Mouse (Mus musculus) ES-E14 (cell line): ENCODE results near the gene Tctn1. TPM values are rescaled to one million over a fixed set of nuclear protein-coding genes. Genes with fewer than 3 reads are reported as not detected.

Experiments
- DNase-seq: peaks from one replicate; pipeline ENCODE4 v3.0.0-alpha.2; 2013; ENCODE audit warnings: low read depth, low spot score
- H3K27ac ChIP-seq: 2 replicates; pipeline ENCODE4 v1.5.1; 2012; ENCODE audit warnings: low read depth, mild to moderate bottlenecking, low read length, moderate library complexity, mixed read lengths; ENCODE audit not compliant: poor library complexity, insufficient read depth, severe bottlenecking
- H3K36me3 ChIP-seq: 2 replicates; pipeline ENCODE4 v1.6.1; 2012; ENCODE audit warnings: mild to moderate bottlenecking, low read length, moderate library complexity, mixed read lengths; ENCODE audit not compliant: control insufficient read depth, poor library complexity, insufficient read depth, severe bottlenecking
- H3K4me1 ChIP-seq, 2 experiments: fragments of 150-350 bp in 1 of 2; sonication (generic) in 1 of 2; 2 replicates each; pipeline ENCODE4 v1.6.1; 2012; ENCODE audit warnings: low read length in 2 of 2, mild to moderate bottlenecking in 1 of 2, mixed read lengths in 1 of 2; ENCODE audit not compliant: control insufficient read depth in 2 of 2, insufficient read depth in 2 of 2, poor library complexity in 1 of 2
- H3K4me3 ChIP-seq, 2 experiments: fragments of 150-350 bp in 1 of 2; sonication (generic) in 1 of 2; 2 replicates each; pipeline ENCODE4 v1.5.1; 2012; ENCODE audit warnings: low read length in 2 of 2, low read depth in 1 of 2, mild to moderate bottlenecking in 1 of 2, mixed read lengths in 1 of 2; ENCODE audit not compliant: insufficient read depth in 1 of 2, poor library complexity in 1 of 2, severe bottlenecking in 1 of 2
- H3K9ac ChIP-seq: 2 replicates; pipeline ENCODE4 v1.6.1; 2012; ENCODE audit warnings: low read depth, mild to moderate bottlenecking, low read length, mixed read lengths; ENCODE audit not compliant: poor library complexity, insufficient read depth, severe bottlenecking
- H3K9me3 ChIP-seq: fragments of 150-350 bp; sonication (generic); 2 replicates; pipeline ENCODE4 v1.6.1; 2012; ENCODE audit warnings: low read depth, mild to moderate bottlenecking, low read length; ENCODE audit not compliant: control insufficient read depth, insufficient read depth
- CHD2 ChIP-seq: IDR thresholded peaks from 2 replicates; pipeline ENCODE4 v1.6.1; 2014; ENCODE audit warnings: mild to moderate bottlenecking, low read depth, low read length, inconsistent platforms
- HCFC1 ChIP-seq: IDR thresholded peaks from 2 replicates; pipeline ENCODE4 v1.6.1; 2012; ENCODE audit warnings: low read length, inconsistent platforms, borderline replicate concordance; ENCODE audit not compliant: insufficient read depth
- MAFK ChIP-seq: IDR thresholded peaks from 2 replicates; pipeline ENCODE4 v1.6.1; 2014; ENCODE audit warnings: mild to moderate bottlenecking, low read depth, low read length, inconsistent platforms; ENCODE audit not compliant: insufficient read depth
- ZC3H11A ChIP-seq: IDR thresholded peaks from 2 replicates; pipeline ENCODE4 v1.6.1; 2012; ENCODE audit warnings: low read depth, mild to moderate bottlenecking, inconsistent platforms, low read length, borderline replicate concordance
- ZNF384 ChIP-seq: IDR thresholded peaks from 2 replicates; pipeline ENCODE4 v1.6.1; 2012; ENCODE audit warnings: low read depth, low read length, inconsistent platforms
- in situ Hi-C, 2 experiments: fragments of 600-800 bp; cut with MboI; formaldehyde crosslinking; loops; one replicate each; pipeline ENCODE4 v1.15.1; 2025; ENCODE audit warnings: low sequenced_read_pairs in 2 of 2, inconsistent platforms in 1 of 2; ENCODE audit not compliant: unreplicated experiment in 2 of 2
- total RNA-seq: library from RNA; depleted of rRNA; stranded (reverse); fragments of 300-350 nt; gene quantifications from 2 replicates; pipeline ENCODE4 v1.2.3, GENCODE M21; 2012

Tctn1 gene
- total RNA-seq, 1 experiment = 15.4 TPM

- Histone ChIP-seq H3K9me3 (no peaks in the 10 kb centered on the region), H3K4me1 (peaks cover 9 to 13% of the 10 kb centered on the region in 2 experiments), H3K36me3 (0 out of 2 replicates have a peak, but pooled peaks cover under 1% of the 10 kb centered on the region), H3K4me3 (no peak overlapping the region), H3K27ac (no peak overlapping the region), H3K9ac (no peak overlapping the region)
- DNase-seq = no peak
- no peak for TF ChIP-seq MAFK
- no peak for TF ChIP-seq HCFC1
- TF ChIP-seq ZNF384 = no peak
- TF ChIP-seq ZC3H11A = no peak
- TF ChIP-seq CHD2 = no peak
- in situ Hi-C loops = no loop called here
Observed at GRCm38 (mm10) chr5:122302810-122303745, 38.8 kb upstream of the Tctn1 start.

- Histone ChIP-seq H3K9me3 (no peaks in the 10 kb centered on the region), H3K36me3 (no peaks in the 10 kb centered on the region), H3K4me3 (no peak overlapping the region), H3K9ac (no peak overlapping the region), H3K4me1 (peaks cover 17 to 20% of the 10 kb centered on the region in 2 experiments), H3K27ac (no peak overlapping the region)
- no peak for DNase-seq
- in situ Hi-C loops = no loop called here
- TF ChIP-seq ZNF384 (no peak), HCFC1 (no peak), ZC3H11A (no peak), MAFK (no peak), CHD2 (no peak)
Observed at GRCm38 (mm10) chr5:122300071-122300518, 35.8 kb upstream of the Tctn1 start.

GRCm38 (mm10) chr5:122295113-122295935 lies 31.1 kb upstream of the Tctn1 start:
- no peak for DNase-seq
- Histone ChIP-seq H3K4me1 (peaks cover 14 to 35% of the 10 kb centered on the region in 2 experiments; a peak in 3 of 4 replicates), H3K27ac (no peak overlapping the region), H3K4me3 (no peak overlapping the region), H3K9ac (0 out of 2 replicates have a peak overlapping the region, but pooled peaks have one; percentile 21), H3K9me3 (no peaks in the 10 kb centered on the region), H3K36me3 (no peaks in the 10 kb centered on the region)
- TF ChIP-seq MAFK = peak; percentile 90
- TF ChIP-seq ZNF384 = no peak
- in situ Hi-C loops = no loop called here

- Histone ChIP-seq H3K9ac (no peak overlapping the region), H3K4me1 (peaks cover 14 to 30% of the 10 kb centered on the region in 2 experiments; a peak in 3 of 4 replicates), H3K36me3 (no peaks in the 10 kb centered on the region), H3K27ac (peak overlapping the region; percentile 53; the same call in 1 of the 2 replicates), H3K9me3 (no peaks in the 10 kb centered on the region), H3K4me3 (no peak overlapping the region)
- TF ChIP-seq MAFK = 0 out of 2 replicates have a peak, but pooled peaks have one; percentile 12
- TF ChIP-seq ZNF384 = no peak
- DNase-seq = no peak
- in situ Hi-C loops = no loop called here
Observed at GRCm38 (mm10) chr5:122294219-122294735, 30.0 kb upstream of the Tctn1 start.
